Mouse (Mus musculus): ENCODE results near the gene C1qtnf9. TPM values are rescaled to one million over a fixed set of nuclear protein-coding genes. Genes with fewer than 3 reads are reported as not detected.

C1qtnf9 gene
- total RNA-seq, 2 experiments from 2014 or later = 0.20 TPM; not detected in 1

Other genes with a start within 250 kb of the C1qtnf9 start
- 10 to 100 TPM; 19.2 to 22.3 TPM for gene Spata13, start 134.1 kb upstream of the C1qtnf9 start, total RNA-seq (2021)
- 10 to 100 TPM; 23.3 to 25.3 TPM for gene Mipep, start 16.4 kb downstream of the C1qtnf9 start, total RNA-seq (2021)

Measured in left cerebral cortex, postnatal 4 days (tissue).